Mouse (Mus musculus): ENCODE measurements around the gene Gm12248. TPM values are rescaled to one million over a fixed set of nuclear protein-coding genes. Genes with fewer than 3 reads are reported as not detected.
"Not testable (repeated sequence)": the region's sequence is repeated elsewhere in the genome, so short reads cannot be mapped to it uniquely, and the experiment has no call there.

Gene Gm12248
- polyA plus RNA-seq, 1 experiment from 2014 or later: 0.17 TPM

DNA sequence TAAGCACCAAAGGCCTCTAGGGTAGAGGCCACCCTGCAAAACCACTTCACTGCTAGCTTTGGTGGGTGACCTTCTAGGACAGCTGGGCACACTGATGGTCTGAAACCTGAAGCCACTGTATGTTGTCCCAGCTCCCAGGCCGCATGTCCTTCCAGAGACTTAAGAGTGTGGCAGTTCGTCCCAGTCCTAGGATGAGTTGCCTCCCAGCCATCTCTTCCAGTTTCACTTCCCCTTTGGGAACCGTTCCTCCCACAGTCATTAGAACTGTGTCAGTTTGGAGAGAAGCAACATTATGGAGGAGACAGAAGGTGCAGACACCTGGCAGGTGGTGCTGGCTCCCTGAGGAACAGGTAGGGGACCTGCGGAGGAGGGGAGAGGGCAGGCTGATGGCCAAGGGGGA, 393 bp downstream of the Gm12248 start:
- peak; percentile 26; the same call in 1 of the 2 replicates for ATAC-seq
- no peaks in the 10 kb centered on the region for H3K4me1 ChIP-seq (ENCODE audit: insufficient read depth, low read depth, low read length)
- peak; percentile 17 for DNase-seq (ENCODE audit: low spot score)
- H3K27ac ChIP-seq (ENCODE audit: low read length): no peak overlapping the region
- H3K9me3 ChIP-seq (ENCODE audit: low read length): no peaks in the 10 kb centered on the region
- H3K4me2 ChIP-seq (replicated peaks; ENCODE audit: low read depth, low read length): peak overlapping the region; percentile 48
- peak overlapping the region; percentile 27 for H3K4me3 ChIP-seq (ENCODE audit: low read depth, low read length)
- no peaks in the 10 kb centered on the region for H3K27me3 ChIP-seq (replicated peaks; ENCODE audit: insufficient read depth, low read length)
- WGBS: 38% methylated on average over 4 of the region's 4 CpGs
- H3K9ac ChIP-seq (replicated peaks; ENCODE audit: low read depth): no peak overlapping the region
- H3K36me3 ChIP-seq (ENCODE audit: insufficient read depth, low read length): no peaks in the 10 kb centered on the region
- TF ChIP-seq EP300 (IDR thresholded peaks at IDR 0.05) (no peak), CTCF (IDR thresholded peaks at IDR 0.05) (no peak)

- H3K27ac ChIP-seq (ENCODE audit: low read length): no peak overlapping the region
- ATAC-seq (no peak), DNase-seq (ENCODE audit: low spot score) (no peak)
- H3K9me3 ChIP-seq (ENCODE audit: low read length): no peaks in the 10 kb centered on the region
- H3K4me2 ChIP-seq (replicated peaks; ENCODE audit: low read depth, low read length): no peak overlapping the region
- 86% methylated on average over 6 of the region's 6 CpGs for WGBS
- no peak overlapping the region for H3K9ac ChIP-seq (replicated peaks; ENCODE audit: low read depth)
- H3K27me3 ChIP-seq (replicated peaks; ENCODE audit: insufficient read depth, low read length): no peaks in the 10 kb centered on the region
- no peaks in the 10 kb centered on the region for H3K36me3 ChIP-seq (ENCODE audit: insufficient read depth, low read length)
- TF ChIP-seq EP300 (IDR thresholded peaks at IDR 0.05) (no peak), CTCF (IDR thresholded peaks at IDR 0.05) (no peak)
- no peak overlapping the region for H3K4me3 ChIP-seq (ENCODE audit: low read depth, low read length)
- H3K4me1 ChIP-seq (ENCODE audit: insufficient read depth, low read depth, low read length): no peaks in the 10 kb centered on the region
These were observed 11.2 kb downstream of the Gm12248 start for GRCm38 (mm10) chr11:58081716-58082115.

- no peak overlapping the region for H3K27ac ChIP-seq (ENCODE audit: low read length)
- WGBS: 60% methylated on average over 4 of the region's 4 CpGs
- no peaks in the 10 kb centered on the region for H3K27me3 ChIP-seq (replicated peaks; ENCODE audit: insufficient read depth, low read length)
- no peak overlapping the region for H3K4me2 ChIP-seq (replicated peaks; ENCODE audit: low read depth, low read length)
- no peak for DNase-seq (ENCODE audit: low spot score)
- no peak for TF ChIP-seq EP300 (IDR thresholded peaks at IDR 0.05)
- TF ChIP-seq CTCF (IDR thresholded peaks at IDR 0.05): no peak
- H3K36me3 ChIP-seq (ENCODE audit: insufficient read depth, low read length): no peaks in the 10 kb centered on the region
- ATAC-seq: no peak
- H3K9ac ChIP-seq (replicated peaks; ENCODE audit: low read depth): no peak overlapping the region
- H3K4me3 ChIP-seq (ENCODE audit: low read depth, low read length): no peak overlapping the region
- H3K9me3 ChIP-seq (ENCODE audit: low read length): no peaks in the 10 kb centered on the region
- no peaks in the 10 kb centered on the region for H3K4me1 ChIP-seq (ENCODE audit: insufficient read depth, low read depth, low read length)
These were observed 15.7 kb downstream of the Gm12248 start for GRCm38 (mm10) chr11:58077270-58077669.

DNA sequence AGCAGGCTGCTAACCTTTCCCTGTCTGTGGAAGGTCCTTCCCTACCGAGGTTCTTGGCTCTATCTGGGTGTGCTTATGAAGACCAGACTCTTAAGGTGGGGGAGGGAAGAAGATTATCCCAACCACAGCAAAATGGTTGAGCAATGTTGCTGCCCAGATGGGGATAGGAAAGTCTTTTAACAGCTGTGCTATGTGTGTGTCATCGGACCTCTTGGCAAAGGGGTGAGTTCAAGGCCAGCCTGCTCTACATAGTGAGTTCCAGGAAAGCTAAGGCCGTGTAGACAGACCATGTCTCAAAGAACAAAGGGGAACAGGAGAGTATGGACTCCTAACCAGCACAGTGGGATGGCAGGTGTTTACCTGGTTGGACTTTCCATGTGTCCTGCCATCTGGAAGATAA, 20.0 kb downstream of the Gm12248 start:
- Histone ChIP-seq H3K4me2 (replicated peaks; ENCODE audit: low read depth, low read length) (no peak overlapping the region), H3K9me3 (ENCODE audit: low read length) (no peaks in the 10 kb centered on the region), H3K4me3 (ENCODE audit: low read depth, low read length) (no peak overlapping the region), H3K4me1 (ENCODE audit: insufficient read depth, low read depth, low read length) (no peaks in the 10 kb centered on the region), H3K9ac (replicated peaks; ENCODE audit: low read depth) (no peak overlapping the region), H3K36me3 (ENCODE audit: insufficient read depth, low read length) (no peaks in the 10 kb centered on the region), H3K27ac (ENCODE audit: low read length) (no peak overlapping the region), H3K27me3 (replicated peaks; ENCODE audit: insufficient read depth, low read length) (no peaks in the 10 kb centered on the region)
- DNase-seq (ENCODE audit: low spot score) (no peak), ATAC-seq (no peak)
- no peak for TF ChIP-seq EP300 (IDR thresholded peaks at IDR 0.05)
- no peak for TF ChIP-seq CTCF (IDR thresholded peaks at IDR 0.05)
- 77% methylated on average over 3 of the region's 3 CpGs for WGBS

DNA sequence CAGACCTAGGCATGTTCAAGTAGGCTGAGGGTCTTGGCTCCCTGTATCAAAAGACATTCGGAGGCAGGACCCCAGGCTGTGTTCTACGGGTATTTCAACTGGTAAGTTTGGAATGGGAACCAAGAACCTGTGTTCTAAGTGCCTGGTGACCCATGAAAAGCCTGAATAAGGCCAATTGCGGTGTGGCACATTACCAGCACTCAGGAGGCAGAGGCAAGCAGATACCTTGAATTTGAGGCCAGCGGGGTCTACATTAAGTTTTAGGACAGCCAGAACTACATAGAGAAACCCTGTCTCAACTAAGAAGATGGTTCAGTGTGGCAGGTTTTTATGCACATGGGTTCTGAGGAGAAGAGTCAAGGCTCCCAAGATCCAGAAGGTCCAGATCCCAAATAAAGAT, 27.9 kb downstream of the Gm12248 start:
- 87% methylated on average over 4 of the region's 4 CpGs for WGBS
- DNase-seq (ENCODE audit: low spot score) (no peak), ATAC-seq (no peak)
- Histone ChIP-seq H3K4me1 (ENCODE audit: insufficient read depth, low read depth, low read length) (no peaks in the 10 kb centered on the region), H3K4me2 (replicated peaks; ENCODE audit: low read depth, low read length) (no peak overlapping the region), H3K9ac (replicated peaks; ENCODE audit: low read depth) (no peak overlapping the region), H3K9me3 (ENCODE audit: low read length) (no peaks in the 10 kb centered on the region), H3K27ac (ENCODE audit: low read length) (no peak overlapping the region), H3K36me3 (ENCODE audit: insufficient read depth, low read length) (peaks cover 9% of the 10 kb centered on the region; the same call in 1 of the 2 replicates), H3K4me3 (ENCODE audit: low read depth, low read length) (no peak overlapping the region), H3K27me3 (replicated peaks; ENCODE audit: insufficient read depth, low read length) (no peaks in the 10 kb centered on the region)
- TF ChIP-seq EP300 (IDR thresholded peaks at IDR 0.05): no peak
- no peak for TF ChIP-seq CTCF (IDR thresholded peaks at IDR 0.05)

- 81% methylated on average over 4 of the region's 4 CpGs for WGBS
- no peak overlapping the region for H3K27ac ChIP-seq (ENCODE audit: low read length)
- no peaks in the 10 kb centered on the region for H3K4me1 ChIP-seq (ENCODE audit: insufficient read depth, low read depth, low read length)
- no peaks in the 10 kb centered on the region for H3K27me3 ChIP-seq (replicated peaks; ENCODE audit: insufficient read depth, low read length)
- TF ChIP-seq EP300 (IDR thresholded peaks at IDR 0.05) (no peak), CTCF (IDR thresholded peaks at IDR 0.05) (no peak)
- no peak overlapping the region for H3K4me3 ChIP-seq (ENCODE audit: low read depth, low read length)
- H3K9ac ChIP-seq (replicated peaks; ENCODE audit: low read depth): no peak overlapping the region
- ATAC-seq (no peak), DNase-seq (ENCODE audit: low spot score) (no peak)
- H3K9me3 ChIP-seq (ENCODE audit: low read length): no peaks in the 10 kb centered on the region
- H3K4me2 ChIP-seq (replicated peaks; ENCODE audit: low read depth, low read length): no peak overlapping the region
- H3K36me3 ChIP-seq (ENCODE audit: insufficient read depth, low read length): peaks cover 11% of the 10 kb centered on the region; the same call in 1 of the 2 replicates
These were observed 30.3 kb downstream of the Gm12248 start for GRCm38 (mm10) chr11:58062586-58062985.

- not testable (repeated sequence) for H3K4me1 ChIP-seq (ENCODE audit: insufficient read depth, low read depth, low read length); H3K4me3 ChIP-seq (ENCODE audit: low read depth, low read length); H3K27ac ChIP-seq (ENCODE audit: low read length); H3K9me3 ChIP-seq (ENCODE audit: low read length); ATAC-seq; DNase-seq (ENCODE audit: low spot score); H3K27me3 ChIP-seq (replicated peaks; ENCODE audit: insufficient read depth, low read length); H3K9ac ChIP-seq (replicated peaks; ENCODE audit: low read depth); H3K4me2 ChIP-seq (replicated peaks; ENCODE audit: low read depth, low read length)
- WGBS: 98% methylated on average over 3 of the region's 4 CpGs
- H3K36me3 ChIP-seq (ENCODE audit: insufficient read depth, low read length): peaks cover 17% of the 10 kb centered on the region
These were observed 31.7 kb downstream of the Gm12248 start for GRCm38 (mm10) chr11:58061218-58061617.

DNA sequence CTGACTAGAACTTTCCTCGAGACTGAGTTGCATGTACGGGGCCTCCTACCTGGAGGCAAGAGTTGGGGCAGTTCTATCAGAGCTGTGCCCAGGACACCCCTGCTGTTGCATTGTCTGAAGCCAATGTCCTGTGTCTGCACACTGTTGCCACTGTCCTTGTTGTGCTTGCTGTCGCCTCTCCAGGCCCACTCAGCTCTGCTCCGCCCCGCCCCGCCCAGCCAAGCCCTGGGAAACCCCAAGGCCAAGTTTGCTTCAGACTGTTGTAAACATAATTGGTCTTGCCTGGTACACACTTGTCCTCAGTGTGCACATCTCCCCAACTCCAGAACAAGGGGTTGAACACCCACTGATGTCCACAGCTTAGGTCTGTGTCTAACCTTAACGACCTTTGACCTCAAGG, 33.2 kb downstream of the Gm12248 start:
- peaks cover 25% of the 10 kb centered on the region for H3K36me3 ChIP-seq (ENCODE audit: insufficient read depth, low read length)
- not testable (repeated sequence) for H3K4me3 ChIP-seq (ENCODE audit: low read depth, low read length); ATAC-seq; H3K4me1 ChIP-seq (ENCODE audit: insufficient read depth, low read depth, low read length); H3K27ac ChIP-seq (ENCODE audit: low read length); DNase-seq (ENCODE audit: low spot score); H3K4me2 ChIP-seq (replicated peaks; ENCODE audit: low read depth, low read length); H3K27me3 ChIP-seq (replicated peaks; ENCODE audit: insufficient read depth, low read length); H3K9ac ChIP-seq (replicated peaks; ENCODE audit: low read depth); H3K9me3 ChIP-seq (ENCODE audit: low read length)
- WGBS: 91% methylated on average over 7 of the region's 7 CpGs

Data from lung, postnatal 0 days (tissue).